Mouse (Mus musculus) ZHBTc4 (cell line): ENCODE results near the gene Nup214.

Experiments
- DNase-seq: peaks from one replicate; pipeline ENCODE4 v3.0.0-alpha.2; 2011; ENCODE audit warnings: low read depth, low spot score

Nup214 gene

DNA sequence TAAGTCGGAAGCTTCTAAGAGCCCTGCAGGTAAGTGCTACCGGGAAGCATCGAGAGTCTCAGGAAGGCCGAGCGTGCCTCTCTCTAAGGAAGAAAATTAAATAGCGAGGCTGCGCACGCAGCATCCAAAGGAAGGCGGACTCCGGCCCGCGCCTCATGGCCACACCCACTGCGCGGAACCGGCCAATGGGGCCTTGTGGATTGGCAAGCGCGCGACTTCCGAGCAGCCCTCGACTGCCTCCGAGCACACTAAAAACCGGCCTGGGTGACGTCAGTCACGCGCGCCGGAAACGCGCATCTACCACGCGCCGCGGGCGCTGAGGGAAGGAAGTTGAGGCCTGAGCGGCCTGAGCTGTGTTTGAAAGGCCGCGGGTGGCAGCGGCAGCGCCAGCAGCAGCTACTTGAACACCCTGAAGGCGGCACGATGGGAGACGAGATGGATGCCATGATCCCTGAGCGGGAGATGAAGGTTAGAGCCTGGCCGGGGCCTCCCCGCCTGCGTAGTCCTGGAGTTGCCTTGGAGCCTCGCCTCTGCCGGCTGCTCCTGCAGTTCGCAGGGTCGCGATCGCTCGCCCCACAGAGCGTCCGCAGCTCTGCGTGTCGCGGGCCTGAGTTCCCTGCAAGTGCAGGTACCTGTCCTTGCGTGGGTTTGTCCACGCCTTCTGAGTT lies at the start of gene Nup214:
Gene Nup214 (plus strand): TSS at position 296 of the 668 bp plus-strand sequence.
- peak; percentile 100 for DNase-seq

DNA sequence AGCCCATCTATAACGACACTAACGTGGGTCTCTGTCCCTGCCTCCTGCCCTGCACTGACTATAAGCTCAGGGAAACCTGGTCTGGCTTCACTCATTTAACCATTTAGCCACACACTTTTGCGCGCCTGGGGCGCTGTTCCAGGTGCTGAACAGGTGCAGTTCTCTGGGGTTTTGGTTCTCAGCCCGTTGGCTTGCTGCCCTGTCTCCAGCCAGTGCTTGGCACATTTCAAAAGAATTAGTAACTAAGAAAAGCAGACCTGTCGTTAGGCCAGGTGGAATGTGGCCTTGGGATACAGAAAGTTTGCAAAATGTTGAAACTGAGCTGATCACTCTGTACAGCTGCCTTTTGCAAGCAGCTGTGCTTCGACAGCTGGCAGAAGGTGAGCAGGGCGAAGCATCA lies 49.4 kb upstream of the Nup214 start:
- peak; percentile 56 for DNase-seq

DNA sequence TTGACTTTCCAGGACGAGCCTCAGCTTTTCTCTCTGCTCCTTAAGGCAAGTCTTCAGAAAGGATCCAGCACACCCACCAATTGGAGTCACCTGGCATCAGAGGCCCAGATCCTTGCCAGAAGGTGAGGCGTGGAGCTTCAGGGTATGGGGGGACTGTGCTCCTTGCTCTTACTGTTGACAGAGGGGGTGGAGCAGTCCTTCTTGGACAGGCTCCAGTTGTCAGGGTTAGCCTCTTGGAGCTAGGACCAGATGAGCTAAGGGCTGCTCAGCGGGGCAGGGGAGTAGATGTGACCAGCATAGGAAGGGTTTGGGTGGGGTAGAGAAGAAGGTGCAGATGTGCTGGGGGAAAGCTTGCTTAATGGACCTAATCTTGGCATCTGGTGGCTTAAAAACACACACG lies 48.3 kb upstream of the Nup214 start:
- no peak for DNase-seq

DNA sequence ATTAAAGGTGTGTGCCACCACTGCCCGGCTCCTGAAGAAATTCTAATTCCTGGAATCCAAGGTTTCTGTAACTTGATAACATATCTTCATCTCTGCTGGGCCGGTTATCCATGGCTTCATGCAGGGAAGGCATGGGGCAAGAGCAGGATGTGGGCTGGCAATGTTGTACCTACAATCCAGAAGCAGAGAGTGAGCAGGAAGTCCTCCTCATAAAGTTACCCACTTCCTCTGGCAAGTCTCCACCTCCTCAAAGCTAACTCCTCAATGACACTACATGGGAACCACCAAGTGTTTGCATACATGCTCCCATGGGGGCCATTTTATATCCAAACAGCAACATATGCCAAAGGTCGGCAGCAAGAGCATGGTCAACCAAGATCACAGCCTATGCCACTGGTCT lies 44.6 kb upstream of the Nup214 start:
- no peak for DNase-seq

DNA sequence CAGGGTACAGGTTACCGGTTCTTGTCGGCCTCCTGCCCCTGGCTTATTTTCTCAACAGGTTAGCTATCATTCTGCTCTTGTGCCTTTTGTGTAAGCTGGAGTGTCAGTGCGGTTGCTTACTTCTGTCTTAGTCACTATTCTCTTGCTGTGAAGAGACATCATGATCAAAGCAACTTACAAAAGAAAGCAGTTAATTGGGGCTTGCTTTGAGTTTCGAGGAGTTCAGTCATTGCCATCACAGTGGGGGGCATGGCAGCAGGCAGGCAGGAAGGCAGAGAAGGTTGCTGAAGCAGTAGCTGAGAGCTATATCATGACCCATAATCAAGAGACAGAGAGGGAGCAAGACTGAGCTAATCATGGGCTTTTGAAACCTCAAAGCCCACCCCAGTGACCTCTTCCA lies 39.7 kb upstream of the Nup214 start:
- DNase-seq = peak; percentile 61

DNA sequence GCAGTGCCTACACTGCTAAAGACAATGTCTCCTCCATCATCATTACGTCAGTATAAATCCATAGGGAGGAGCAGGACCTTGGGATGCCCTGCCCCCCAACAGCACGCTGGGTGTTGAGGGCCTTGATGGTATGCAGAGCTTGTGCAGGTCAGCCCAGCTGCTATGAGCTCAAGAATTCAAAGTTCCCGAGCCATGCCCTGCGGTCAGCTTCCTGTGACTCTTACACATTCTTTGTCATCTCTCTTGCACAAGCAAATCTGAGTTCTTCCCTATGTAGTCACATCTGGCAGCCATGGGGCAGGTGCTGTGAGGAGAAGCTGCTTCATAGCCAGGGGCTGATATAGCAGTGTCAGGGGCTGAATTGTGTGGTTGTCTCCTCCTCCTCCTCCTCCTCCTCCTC lies 39.2 kb upstream of the Nup214 start:
- no peak for DNase-seq

DNA sequence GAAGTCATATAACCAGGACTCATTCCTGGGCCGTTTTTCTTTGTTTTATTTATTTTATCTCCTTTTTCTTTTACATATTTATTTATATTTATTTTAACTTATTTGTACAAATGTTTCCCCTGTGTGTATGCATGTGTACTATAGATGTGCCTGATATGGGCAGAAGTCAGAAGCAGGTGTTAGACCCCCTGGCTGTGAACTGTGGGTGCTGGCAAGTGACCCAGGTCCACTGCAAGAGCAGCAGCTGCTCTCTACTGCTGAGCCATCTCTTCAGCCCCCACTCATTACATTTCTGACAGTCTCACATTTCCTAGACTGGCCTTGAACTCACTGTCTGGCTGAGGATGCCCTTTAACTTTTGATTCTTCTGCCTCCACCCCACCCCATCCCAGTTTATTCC lies 35.9 kb upstream of the Nup214 start:
- no peak for DNase-seq

DNA sequence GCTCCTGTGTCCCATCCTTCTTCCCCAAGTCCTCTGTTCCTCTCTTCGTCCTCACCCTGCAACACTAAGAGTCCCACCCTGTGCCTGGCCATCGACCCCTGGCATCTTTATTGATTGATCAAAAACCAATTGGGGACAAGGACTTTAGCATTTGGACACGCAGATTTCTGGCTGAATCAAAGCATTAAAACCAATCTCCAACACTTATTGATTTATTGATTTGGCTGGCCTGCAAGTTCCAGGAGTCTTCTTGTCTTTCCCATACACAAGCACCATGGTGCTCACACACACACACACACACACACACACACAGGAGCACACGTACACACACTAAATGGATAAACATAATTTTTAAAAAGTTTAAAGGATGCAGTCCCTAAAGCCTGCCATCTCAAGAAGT lies 31.2 kb upstream of the Nup214 start:
- DNase-seq = no peak

DNA sequence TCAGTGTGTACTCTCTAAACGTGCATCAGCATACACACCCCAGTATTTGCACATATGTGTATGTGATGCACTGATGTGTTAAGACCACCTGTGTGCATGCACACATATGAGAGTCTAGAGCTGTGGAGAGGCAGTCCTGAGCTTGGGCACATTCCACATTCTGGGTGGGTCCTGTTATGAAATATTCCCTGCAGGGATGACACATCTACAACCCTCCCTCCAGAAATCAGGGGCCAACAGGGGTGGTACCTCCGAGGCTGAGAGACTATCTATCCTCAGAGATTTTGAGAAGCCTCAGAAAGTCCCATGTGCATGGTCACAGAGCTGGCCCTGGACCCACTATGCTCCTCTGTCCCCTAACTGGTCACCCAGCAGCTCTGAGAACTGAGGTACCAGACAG lies 28.7 kb upstream of the Nup214 start:
- no peak for DNase-seq

DNA sequence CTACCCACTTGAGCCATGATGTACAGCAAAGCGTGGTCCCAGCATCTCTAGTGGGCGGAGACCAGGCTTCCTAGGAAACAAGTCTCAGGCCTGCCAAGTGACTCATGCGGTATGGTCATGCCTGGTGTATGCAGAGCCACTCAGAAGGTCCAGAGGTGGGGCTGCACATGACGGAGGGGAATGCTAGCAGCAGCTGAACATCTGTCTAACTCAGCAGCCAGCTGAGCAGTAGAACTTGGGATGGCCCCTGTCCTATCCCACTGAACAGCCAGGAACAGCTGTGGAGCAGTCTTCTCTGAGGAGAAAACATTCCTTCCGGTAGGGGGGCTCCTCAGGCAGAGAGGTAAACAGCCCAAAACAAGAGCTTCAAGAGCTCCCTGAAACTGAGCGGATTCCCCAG lies 25.8 kb upstream of the Nup214 start:
- no peak for DNase-seq

DNA sequence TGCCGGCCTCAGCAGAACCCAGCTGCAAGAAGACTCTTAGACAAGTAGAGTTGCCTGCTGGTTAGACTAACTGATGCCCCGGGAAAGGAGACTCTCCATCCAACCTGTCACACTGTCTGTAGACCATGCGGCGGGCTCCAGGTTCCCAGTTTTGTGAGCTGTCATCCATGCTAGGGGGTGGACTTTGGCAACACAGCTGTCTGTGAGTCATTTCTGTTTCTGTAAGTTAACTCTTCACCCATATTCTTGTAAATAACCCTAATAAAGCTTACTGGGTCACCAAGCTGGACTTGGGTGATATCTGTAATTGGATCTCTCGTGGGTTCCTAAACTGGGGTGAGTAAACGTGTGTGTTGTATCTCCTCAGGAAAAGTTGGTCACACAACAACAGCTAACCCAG lies 25.4 kb upstream of the Nup214 start:
- DNase-seq = no peak

DNA sequence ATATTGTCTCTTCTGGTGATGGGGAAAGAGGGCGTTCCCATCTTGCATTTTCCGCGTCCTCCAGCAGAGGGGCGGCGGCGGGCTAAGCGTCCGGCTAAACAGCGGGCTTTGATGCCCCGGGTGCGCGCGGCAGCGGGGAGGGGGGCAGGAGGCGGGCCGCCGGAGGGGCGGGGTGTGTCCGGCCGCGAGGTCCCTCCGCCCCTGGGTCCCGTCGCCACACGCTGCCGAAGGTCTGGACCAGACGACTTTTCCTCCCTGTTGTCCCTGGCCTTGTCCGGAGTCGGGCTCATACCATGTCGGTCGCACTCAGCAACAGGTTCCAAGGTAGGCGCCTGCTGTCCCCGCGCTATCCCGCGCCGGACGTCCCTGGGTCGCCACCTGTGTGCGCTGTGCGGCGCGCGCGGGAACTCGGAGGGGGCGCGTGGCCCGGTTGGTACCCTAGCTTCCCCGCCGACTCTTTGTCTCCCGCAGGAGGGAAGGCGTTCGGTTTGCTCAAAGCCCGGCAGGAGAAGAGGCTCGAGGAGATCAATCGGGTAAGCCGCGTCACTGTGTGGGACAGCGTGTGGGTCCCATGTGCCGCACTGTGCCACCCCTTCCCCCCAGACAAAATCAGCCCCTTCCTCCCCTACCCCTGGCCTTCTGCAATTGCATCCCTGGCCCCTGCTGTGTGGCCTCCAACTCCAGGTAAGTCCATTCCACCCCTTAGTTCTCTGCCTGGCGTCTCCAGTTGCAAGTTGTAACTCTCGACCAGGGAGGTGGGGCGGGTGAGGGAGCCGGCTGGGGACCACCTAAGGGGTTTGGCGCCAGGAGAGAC lies 24.0 kb upstream of the Nup214 start, which contains the start of gene Aif1l:
Gene Aif1l (plus strand): TSS at position 82 of the 814 bp plus-strand sequence.
- peak; percentile 72 for DNase-seq

DNA sequence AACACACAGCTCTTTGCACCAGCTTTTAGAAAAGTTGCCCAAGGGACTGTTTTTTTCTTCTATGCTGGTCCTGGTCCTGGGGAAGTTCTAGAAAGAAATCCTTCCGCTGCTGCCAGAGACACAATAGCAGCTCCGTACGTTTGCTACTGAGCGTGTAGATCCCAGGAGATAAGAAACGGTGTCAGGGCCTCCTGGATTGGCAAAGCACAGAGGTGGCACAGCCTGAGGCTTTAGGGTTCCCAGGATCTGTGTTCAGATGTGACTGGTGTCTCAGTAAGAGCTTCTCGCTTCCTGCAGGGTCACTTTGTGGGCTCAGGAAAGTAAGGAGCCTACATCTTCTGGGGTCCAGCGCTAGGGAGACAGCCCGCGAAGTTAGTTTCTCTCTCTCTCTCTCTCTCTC lies 23.3 kb upstream of the Nup214 start:
- DNase-seq = no peak

DNA sequence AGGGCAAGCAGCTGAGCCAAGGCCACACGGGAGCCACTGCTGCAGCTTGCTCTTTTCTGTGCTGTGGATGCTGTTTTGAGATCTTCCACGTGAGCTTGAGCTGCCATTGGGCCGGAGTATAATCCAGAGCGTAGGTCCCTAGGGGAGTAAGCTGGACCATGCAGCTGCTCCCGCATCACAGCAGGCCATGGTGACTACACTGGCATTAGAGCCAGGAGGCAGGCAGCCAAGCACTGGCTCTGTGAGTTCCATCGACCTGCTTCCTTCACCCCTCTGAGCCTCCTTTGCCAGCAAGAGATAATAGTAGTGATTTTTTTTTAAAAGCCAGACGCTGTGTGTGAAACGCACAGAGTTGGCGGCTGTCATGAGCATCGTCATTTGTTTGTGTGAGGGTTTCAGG lies 22.0 kb upstream of the Nup214 start:
- no peak for DNase-seq

DNA sequence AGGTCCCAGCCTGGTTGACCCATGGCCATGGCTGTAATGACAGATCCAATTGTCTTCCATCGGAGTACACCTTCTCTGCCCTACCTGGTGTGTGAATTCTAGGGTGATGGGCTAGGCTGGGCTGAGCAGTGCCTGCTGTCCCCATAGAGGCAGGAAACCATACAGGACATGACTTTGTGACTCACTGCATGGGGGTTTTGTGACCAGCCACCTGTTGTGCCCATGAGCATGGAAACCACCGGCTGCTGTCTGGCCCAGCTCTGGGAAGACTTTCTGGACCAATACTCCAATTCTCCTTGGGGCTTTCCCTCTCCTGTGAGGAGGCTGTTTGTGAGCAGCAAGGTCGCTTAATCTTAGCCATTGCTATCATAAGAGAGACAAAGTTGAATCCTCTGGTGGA lies 21.5 kb upstream of the Nup214 start:
- DNase-seq = no peak

DNA sequence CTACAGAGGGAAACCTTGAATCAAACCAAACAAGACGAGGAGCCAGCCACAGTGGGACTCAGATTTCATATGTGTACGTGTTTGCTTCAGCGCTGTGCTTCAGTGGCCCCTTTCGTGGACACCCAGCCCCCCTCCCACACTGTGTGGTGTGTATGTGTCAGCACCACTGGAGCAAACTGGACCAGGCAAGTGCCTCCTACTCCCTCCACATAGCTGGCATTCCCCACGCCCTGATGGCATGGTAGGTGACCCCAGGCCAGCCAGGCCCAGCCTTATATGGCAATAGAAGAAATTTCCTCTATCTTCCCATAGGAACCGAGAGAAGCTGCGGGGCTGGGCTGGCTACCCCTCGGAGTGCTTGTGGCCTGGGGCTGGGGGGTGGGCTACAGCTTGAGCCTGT lies 20.5 kb upstream of the Nup214 start:
- DNase-seq = no peak

DNA sequence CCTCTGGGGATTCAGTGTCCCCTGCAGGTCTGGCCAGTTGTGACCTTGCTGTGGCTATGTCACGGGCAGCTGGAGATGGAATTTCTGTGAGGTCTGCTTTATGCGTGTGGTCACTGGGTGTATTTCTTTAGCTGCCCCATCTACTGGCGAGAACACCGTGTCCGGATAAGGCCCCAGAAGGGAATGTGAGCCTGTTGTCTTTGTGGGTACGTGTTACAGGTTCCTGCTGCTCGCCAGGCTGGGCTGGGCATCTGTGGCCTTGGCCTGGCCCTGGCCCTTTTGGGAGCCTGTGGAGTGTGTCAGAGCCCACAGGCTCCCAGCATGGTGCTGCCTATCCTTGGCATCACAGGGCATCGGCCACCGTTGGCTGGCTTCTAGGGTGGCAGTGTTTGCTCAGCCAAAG lies 19.5 kb upstream of the Nup214 start:
- no peak for DNase-seq

DNA sequence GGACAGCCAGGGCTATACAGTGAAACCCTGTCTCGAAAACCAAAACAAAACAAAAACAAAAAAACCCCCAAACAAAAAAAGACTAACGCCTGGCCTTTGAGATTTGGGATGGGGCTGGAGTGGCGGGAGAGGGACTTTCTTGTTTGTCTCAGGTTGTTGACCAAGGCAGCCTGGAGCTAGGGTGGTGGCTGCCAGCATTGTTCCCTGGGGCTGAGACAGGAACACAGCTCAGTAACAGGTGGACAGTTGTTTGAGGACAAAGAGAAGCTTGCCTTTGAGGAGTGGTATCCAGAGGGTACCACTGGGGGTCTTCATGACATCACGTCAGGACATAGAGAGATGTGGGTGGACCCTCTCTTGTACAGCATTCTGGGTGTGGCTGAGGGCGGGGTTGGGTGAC lies 18.6 kb upstream of the Nup214 start:
- no peak for DNase-seq

DNA sequence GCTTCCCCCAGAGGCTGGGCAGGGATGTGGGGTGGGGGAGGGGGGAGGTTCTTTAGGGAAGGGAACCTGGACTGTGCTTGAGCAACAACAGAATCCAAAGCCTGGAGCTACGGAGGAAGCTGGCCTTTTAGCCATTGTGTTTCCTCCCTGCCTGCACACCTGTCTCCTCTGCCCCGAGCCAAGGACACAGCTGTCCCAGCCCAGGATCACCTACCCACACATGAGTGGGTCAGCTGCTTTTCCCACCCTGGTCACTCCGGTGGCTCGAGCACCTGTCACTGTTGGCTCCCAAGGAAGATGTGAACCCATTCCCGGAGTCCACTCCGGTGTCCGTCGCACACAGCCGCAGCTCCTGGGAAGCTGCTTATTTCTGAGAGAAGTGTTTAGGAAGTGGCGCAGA lies 17.0 kb upstream of the Nup214 start:
- peak; percentile 18 for DNase-seq

DNA sequence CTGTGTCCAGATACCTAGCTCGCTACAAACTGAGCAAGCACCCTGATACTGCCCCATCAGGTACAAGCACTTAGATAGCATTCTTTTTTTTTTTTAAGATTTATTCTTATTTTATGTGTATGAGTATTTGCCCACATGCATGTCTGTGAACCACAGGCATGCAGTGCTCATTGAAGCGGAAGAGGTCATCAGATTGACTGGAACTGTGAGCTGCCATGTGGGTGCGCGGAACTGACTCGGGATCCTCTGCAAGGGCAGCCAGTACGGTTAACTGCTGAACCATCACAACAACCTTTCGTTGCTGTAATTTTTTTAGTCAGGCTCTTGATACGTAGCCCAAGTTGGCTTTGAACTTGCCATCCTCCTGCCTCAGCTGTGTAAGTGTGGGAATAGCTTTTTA lies 13.2 kb upstream of the Nup214 start:
- DNase-seq = no peak

DNA sequence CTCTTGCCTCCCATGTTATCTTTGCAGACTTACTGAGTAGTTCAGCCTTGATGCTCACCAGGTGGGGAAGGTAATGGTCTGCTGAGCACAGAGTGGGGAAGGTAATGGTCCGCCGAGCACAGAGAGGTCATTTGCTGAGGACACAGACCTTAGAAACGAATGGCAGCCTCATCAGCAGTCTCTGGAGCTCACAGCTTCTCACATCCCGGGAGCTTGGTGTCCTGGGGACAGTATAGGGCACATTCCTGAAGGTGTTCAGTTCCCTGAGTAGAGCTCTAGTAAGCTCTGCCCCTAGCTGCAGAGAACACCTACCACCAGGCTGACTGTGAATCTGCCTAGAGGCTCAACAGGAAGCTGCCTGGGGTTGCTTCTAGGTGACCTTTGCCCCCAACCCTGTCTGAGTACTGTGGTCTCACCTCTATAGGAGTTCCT lies 12.4 kb upstream of the Nup214 start:
- DNase-seq = peak; percentile 17

DNA sequence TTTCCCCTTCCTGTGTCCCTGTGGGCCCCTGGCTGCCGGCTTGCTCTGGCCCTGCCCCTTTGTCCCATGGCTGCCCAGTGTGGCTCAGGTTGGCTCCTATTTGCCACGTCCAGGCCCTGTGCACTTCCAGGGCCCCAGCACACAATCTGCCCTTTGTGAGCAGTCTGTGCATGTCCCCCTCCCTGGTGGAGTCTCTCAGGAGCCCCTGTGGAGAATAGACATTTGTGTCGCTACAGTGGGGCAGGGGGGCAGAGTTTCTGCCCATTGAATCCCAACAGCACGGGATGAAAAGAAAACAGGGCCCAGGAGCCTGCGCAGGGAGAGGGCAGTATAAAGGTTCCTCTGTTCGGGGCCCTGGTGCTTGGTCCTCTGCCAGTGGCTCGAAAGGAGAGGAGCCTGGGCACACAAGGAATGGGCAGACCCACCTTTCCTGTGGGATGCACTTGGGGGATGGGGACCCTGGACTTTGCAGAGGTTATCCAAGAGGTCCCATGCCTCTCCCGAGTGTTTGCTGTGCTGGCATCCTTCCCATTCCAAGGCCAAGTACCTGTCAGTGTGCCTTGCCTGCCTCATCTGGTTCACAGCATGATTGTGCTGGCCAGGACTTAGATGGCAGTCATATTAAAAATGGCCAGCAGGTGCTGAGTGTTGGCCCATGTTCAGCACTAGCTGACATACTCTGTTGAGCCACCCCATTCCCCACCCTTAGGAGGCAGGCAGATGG lies 11.6 kb upstream of the Nup214 start:
- peak; percentile 14 for DNase-seq

DNA sequence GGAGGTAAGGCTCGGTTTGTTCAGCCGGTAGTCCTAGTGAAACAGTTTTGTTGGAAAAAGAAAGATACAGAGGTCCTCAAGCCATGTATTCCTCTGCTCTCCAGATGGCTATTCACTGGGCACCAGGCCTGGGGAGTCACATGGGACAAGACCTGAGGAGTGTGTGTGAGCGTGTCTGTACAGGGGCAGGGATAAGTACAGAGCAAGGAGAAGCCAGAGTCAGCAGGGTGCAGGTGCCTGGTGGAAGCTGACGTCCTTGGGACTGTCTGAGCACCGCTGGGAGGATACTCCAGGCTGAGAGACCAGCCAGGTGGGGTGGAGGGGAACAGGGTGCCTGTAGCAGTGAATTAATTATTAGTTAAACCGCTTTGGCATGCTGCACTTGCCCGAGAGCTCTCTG lies 10.7 kb upstream of the Nup214 start:
- DNase-seq = no peak
